Mouse (Mus musculus): ENCODE measurements around the gene Hspg2.

DNA sequence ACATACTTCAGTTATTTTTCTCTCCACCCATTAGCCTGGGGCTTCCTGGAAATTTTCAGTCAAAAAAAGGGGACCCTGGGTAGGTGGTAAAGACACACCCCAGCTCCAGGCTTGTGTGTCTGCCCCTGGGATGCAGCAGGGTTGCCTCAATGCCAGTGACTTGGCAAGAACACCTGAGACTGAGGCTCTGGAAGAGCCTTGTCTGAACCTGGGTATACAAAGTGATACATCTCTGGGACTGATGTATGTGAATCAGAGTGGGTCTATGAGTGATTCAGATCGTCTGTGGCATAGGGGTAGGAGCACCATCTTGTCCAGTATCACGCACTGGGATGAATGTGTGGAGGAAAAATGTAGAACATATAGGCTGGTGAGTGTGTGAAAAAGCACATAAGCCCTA, 1.0 kb upstream of the Hspg2 start:
- no peak for TF ChIP-seq EP300 (IDR thresholded peaks at IDR 0.05; ENCODE audit: insufficient read depth, low read depth, low read length)
- no peak for TF ChIP-seq POLR2A (IDR thresholded peaks at IDR 0.05; ENCODE audit: insufficient read depth, low read depth, low read length)
